Mouse (Mus musculus) lung, adult 2 months (tissue): ENCODE results near the gene Rragd.

Experiments used
- CTCF ChIP-seq: fragments of 200-500 bp; IDR thresholded peaks from 2 replicates; pipeline ENCODE4 v1.5.1; 2011; ENCODE audit warnings: mild to moderate bottlenecking, low read length, control low read depth; ENCODE audit not compliant: insufficient read depth
- POLR2A ChIP-seq: fragments of 200-500 bp; IDR thresholded peaks from 2 replicates; pipeline ENCODE4 v1.6.1; 2011; ENCODE audit warnings: low read depth, mild to moderate bottlenecking, control low read depth, low read length, borderline replicate concordance; ENCODE audit errors: extremely low read depth

GRCm38 (mm10) chr4:33039826-33040225 lies 57.0 kb downstream of the Rragd start:
- no peak for TF ChIP-seq POLR2A
- TF ChIP-seq CTCF = no peak
